Mouse (Mus musculus): ENCODE data around the gene Tom1.

GRCm38 (mm10) chr8:75018274-75018972, 15.1 kb upstream of the Tom1 start:
- no peak for TF ChIP-seq TAL1 (IDR thresholded peaks at IDR 0.05; ENCODE audit: low read length)
- no peak for TF ChIP-seq GATA1 (IDR thresholded peaks at IDR 0.05; ENCODE audit: low read length)
